Mouse (Mus musculus): Measurements from ENCODE around the gene Nup35. TPM values are rescaled to one million over a fixed set of nuclear protein-coding genes. Genes with fewer than 3 reads are reported as not detected.

Gene Nup35
- polyA plus RNA-seq, 1 experiment from 2014 or later: 55.9 TPM

DNA sequence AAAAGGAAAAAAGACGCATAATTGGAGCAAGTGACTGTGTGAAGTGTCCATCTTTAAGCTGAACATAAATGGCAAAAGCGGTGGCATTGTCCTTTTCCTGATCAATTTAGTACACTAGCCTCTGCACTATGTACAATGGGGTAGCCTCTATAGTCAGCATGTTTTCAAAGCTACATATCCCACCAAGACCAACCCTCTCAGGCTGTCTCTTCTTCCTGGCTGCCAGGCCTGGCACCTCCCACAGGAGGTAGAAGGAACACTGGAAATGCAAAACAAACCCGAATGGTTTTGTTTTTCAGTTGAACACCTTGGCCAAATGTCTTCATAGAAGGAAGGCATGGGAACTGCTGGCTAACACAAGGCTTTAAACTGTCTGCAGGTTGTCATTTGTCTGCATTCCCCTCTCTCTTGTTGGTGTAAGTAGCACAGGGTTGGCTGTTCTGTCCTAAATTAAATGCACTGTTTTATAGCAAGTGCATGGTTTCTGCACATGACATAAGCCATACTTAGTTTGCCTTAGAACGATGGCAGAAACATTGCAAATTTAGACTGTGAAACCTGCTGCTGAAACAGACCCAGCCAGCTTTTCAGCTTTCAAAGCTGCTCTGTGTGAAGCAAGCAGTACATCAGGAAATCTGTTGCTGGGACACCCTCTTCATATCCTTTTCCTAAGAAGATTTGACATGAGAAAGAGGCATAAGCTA is 22.7 kb upstream of the Nup35 start:
- H3K4me3 ChIP-seq (ENCODE audit: low read depth, low read length): no peak overlapping the region
- no peak overlapping the region for H3K27ac ChIP-seq (ENCODE audit: low read length)
- WGBS: 74% methylated on average over 4 of the region's 4 CpGs
- H3K4me2 ChIP-seq (ENCODE audit: low read length): no peak overlapping the region
- no peaks in the 10 kb centered on the region for H3K4me1 ChIP-seq (ENCODE audit: control insufficient read depth, insufficient read depth, low read length)
- H3K36me3 ChIP-seq (ENCODE audit: control insufficient read depth, insufficient read depth, low read length): no peaks in the 10 kb centered on the region
- no peak for ATAC-seq
- H3K9me3 ChIP-seq (replicated peaks; ENCODE audit: control insufficient read depth, low read length, poor library complexity, severe bottlenecking): no peaks in the 10 kb centered on the region
- no peaks in the 10 kb centered on the region for H3K27me3 ChIP-seq (ENCODE audit: control insufficient read depth, insufficient read depth, low read depth, low read length)
- no peak overlapping the region for H3K9ac ChIP-seq (ENCODE audit: low read depth, low read length)

DNA sequence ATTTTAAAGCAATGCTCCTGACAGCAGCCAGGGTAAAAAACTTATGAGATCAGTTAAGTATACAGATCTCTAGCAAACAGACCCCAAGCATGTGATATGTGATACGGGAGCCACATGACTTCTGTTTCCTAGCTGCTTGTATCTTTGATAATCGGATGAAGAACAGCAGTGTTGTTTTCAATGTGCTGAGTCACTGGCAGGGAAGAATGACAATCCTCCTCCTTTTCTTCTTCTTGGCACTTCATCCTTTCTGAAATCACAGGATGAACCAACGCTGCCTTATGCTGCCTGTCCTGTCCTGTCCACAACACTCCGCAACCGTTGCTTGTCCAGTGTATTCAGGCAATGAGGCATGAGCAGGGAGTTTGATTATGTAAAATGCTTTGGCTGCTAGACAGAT is 20.1 kb upstream of the Nup35 start:
- Histone ChIP-seq H3K36me3 (ENCODE audit: control insufficient read depth, insufficient read depth, low read length) (no peaks in the 10 kb centered on the region), H3K4me3 (ENCODE audit: low read depth, low read length) (no peak overlapping the region), H3K27me3 (ENCODE audit: control insufficient read depth, insufficient read depth, low read depth, low read length) (no peaks in the 10 kb centered on the region), H3K4me1 (ENCODE audit: control insufficient read depth, insufficient read depth, low read length) (no peaks in the 10 kb centered on the region), H3K9me3 (replicated peaks; ENCODE audit: control insufficient read depth, low read length, poor library complexity, severe bottlenecking) (no peaks in the 10 kb centered on the region), H3K27ac (ENCODE audit: low read length) (no peak overlapping the region), H3K9ac (ENCODE audit: low read depth, low read length) (no peak overlapping the region), H3K4me2 (ENCODE audit: low read length) (no peak overlapping the region)
- no peak for ATAC-seq
- WGBS: 79% methylated on average over 5 of the region's 5 CpGs

DNA sequence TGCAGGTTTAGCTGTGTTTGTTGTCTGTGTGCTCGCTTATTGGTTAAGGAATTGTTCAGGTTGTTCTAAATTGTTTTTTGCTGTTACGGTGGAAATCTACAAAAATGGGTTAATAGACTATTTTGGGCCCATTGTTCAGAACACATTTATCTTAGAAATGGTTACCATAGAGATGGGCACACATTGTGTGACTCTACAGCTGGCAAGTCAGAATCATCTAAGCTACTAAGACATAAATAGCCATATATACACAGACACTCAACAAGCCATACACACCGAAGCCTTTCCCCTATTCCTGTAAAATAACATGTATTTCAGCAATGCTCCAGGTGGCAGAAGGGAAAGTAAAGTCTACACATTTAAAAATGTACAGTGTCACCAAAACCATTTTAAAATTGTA is 17.2 kb upstream of the Nup35 start:
- Histone ChIP-seq H3K9ac (ENCODE audit: low read depth, low read length) (no peak overlapping the region), H3K27ac (ENCODE audit: low read length) (no peak overlapping the region), H3K4me3 (ENCODE audit: low read depth, low read length) (no peak overlapping the region), H3K4me2 (ENCODE audit: low read length) (no peak overlapping the region), H3K36me3 (ENCODE audit: control insufficient read depth, insufficient read depth, low read length) (no peaks in the 10 kb centered on the region), H3K27me3 (ENCODE audit: control insufficient read depth, insufficient read depth, low read depth, low read length) (no peaks in the 10 kb centered on the region), H3K4me1 (ENCODE audit: control insufficient read depth, insufficient read depth, low read length) (no peaks in the 10 kb centered on the region), H3K9me3 (replicated peaks; ENCODE audit: control insufficient read depth, low read length, poor library complexity, severe bottlenecking) (no peaks in the 10 kb centered on the region)
- no peak for ATAC-seq
- WGBS: 86% methylated on average over 3 of the region's 3 CpGs

DNA sequence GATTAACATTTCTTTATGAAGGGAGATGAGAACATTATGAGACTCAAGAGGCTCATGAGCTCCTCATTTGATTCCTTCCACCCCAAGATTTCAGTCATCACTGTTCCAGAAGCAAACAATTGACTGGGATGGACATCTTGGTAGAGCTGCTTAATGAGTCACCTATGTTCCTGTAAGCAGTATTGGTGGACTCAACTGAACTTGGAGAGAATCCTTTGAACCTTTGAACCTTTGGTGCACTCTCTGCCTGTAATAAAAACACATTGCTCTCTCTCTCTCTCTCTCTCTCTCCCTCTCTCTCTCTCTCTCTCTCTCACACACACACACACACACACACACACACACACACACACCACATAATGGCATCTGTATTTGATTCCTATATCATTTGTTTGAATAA is 16.4 kb upstream of the Nup35 start:
- Histone ChIP-seq H3K27ac (ENCODE audit: low read length) (no peak overlapping the region), H3K4me2 (ENCODE audit: low read length) (no peak overlapping the region), H3K9ac (ENCODE audit: low read depth, low read length) (no peak overlapping the region), H3K27me3 (ENCODE audit: control insufficient read depth, insufficient read depth, low read depth, low read length) (no peaks in the 10 kb centered on the region), H3K36me3 (ENCODE audit: control insufficient read depth, insufficient read depth, low read length) (no peaks in the 10 kb centered on the region), H3K4me3 (ENCODE audit: low read depth, low read length) (no peak overlapping the region), H3K4me1 (ENCODE audit: control insufficient read depth, insufficient read depth, low read length) (no peaks in the 10 kb centered on the region), H3K9me3 (replicated peaks; ENCODE audit: control insufficient read depth, low read length, poor library complexity, severe bottlenecking) (no peaks in the 10 kb centered on the region)
- no peak for ATAC-seq

DNA sequence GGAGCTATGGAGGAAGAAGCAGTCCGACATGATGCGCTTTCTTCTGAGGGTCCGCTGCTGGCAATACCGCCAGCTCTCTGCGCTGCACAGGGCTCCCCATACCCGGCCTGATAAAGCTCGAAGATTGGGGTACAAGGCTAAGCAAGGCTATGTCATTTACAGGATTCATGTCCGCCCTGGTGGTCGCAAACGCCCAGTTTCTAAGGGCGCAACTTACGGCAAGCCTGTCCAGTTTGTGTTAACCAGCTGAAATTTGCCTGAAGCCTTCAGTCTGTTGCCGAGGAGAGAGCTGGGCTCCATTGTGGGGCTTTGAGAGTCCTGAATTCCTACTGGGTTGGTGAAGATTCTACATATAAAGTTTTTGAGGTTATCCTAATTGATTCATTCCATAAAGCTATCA is 14.3 kb upstream of the Nup35 start:
- Histone ChIP-seq H3K27ac (ENCODE audit: low read length) (no peak overlapping the region), H3K4me3 (ENCODE audit: low read depth, low read length) (no peak overlapping the region), H3K4me2 (ENCODE audit: low read length) (no peak overlapping the region), H3K4me1 (ENCODE audit: control insufficient read depth, insufficient read depth, low read length) (no peaks in the 10 kb centered on the region), H3K9me3 (replicated peaks; ENCODE audit: control insufficient read depth, low read length, poor library complexity, severe bottlenecking) (no peaks in the 10 kb centered on the region), H3K27me3 (ENCODE audit: control insufficient read depth, insufficient read depth, low read depth, low read length) (no peaks in the 10 kb centered on the region), H3K36me3 (ENCODE audit: control insufficient read depth, insufficient read depth, low read length) (no peaks in the 10 kb centered on the region), H3K9ac (ENCODE audit: low read depth, low read length) (no peak overlapping the region)
- 93% methylated on average over 13 of the region's 13 CpGs for WGBS
- ATAC-seq: no peak

DNA sequence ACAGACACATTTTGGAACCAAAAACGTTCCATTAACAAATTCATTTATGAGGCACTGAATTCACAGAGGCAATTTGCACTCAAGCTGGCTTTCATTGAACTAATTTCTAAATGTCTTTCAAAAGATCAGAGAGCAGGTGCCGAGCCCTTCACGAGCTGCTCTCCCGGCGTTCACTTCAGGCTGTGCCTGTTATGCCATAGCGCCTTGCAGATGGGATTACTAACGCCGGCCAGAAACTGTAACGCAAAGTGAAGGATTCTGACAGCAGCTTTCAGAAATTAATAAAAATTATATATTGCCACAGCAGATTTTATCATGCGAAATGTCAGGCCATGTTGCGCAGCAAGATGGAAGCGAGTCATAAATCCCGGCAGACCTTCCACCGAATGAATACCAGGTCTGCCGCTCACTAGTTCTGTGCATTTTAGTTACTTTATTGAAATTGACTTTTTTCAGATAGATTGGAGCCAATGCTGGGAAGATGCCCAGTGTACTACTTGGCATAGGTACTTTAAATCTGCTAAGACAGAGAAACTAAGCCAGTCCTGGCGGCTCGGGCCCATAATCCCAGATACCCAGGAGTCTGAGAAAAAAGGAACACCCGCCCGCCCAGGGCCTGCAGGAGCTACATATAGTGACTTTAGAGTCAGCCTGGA is 13.1 kb upstream of the Nup35 start:
- no peaks in the 10 kb centered on the region for H3K27me3 ChIP-seq (ENCODE audit: control insufficient read depth, insufficient read depth, low read depth, low read length)
- 78% methylated on average over 19 of the region's 19 CpGs for WGBS
- no peak overlapping the region for H3K27ac ChIP-seq (ENCODE audit: low read length)
- no peak overlapping the region for H3K4me2 ChIP-seq (ENCODE audit: low read length)
- H3K4me1 ChIP-seq (ENCODE audit: control insufficient read depth, insufficient read depth, low read length): no peaks in the 10 kb centered on the region
- no peak for ATAC-seq
- no peaks in the 10 kb centered on the region for H3K9me3 ChIP-seq (replicated peaks; ENCODE audit: control insufficient read depth, low read length, poor library complexity, severe bottlenecking)
- no peaks in the 10 kb centered on the region for H3K36me3 ChIP-seq (ENCODE audit: control insufficient read depth, insufficient read depth, low read length)
- H3K4me3 ChIP-seq (ENCODE audit: low read depth, low read length): no peak overlapping the region
- no peak overlapping the region for H3K9ac ChIP-seq (ENCODE audit: low read depth, low read length)

DNA sequence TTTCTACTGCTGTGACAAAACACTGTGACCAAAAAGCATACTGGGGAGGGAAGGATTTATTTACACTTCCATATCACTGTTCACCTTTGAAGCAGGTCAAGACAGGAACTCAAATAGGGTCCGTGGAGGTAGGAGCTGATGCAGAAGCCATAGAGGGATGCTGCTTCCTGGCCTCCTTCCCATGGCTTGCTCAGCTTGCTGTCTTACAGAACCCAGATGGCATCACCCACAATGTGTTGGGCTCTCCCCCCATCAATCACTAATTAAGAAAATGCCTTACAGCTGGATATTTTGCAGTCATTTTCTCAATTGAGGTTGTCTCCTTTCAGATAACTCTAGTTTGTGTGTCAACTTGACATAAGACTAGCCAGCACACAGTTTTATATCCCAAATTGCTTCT is 4.8 kb upstream of the Nup35 start:
- Histone ChIP-seq H3K9me3 (replicated peaks; ENCODE audit: control insufficient read depth, low read length, poor library complexity, severe bottlenecking) (no peaks in the 10 kb centered on the region), H3K4me3 (ENCODE audit: low read depth, low read length) (no peak overlapping the region), H3K4me2 (ENCODE audit: low read length) (no peak overlapping the region)

DNA sequence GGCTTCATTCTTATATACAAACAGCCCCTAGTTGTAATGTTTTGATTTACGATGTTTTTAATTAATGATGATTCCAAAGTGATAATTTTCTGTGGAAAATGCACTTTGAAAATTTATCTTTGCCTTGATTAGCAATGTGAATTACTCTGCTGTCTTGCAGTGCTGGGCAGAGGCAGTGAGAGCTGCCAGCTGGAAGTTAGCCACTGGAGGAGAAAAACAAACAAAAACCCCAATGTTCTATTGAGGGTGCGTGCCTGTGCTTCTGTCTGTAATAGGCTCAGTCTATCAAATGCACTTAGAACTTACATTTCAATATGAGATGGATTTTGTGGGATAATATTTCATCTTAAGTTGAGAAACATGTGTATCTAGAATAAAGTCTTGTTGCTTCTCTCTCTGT is 4.2 kb upstream of the Nup35 start:
- H3K27ac ChIP-seq (ENCODE audit: low read length): no peak overlapping the region
- H3K4me3 ChIP-seq (ENCODE audit: low read depth, low read length): no peak overlapping the region
- no peak overlapping the region for H3K4me2 ChIP-seq (ENCODE audit: low read length)
- H3K36me3 ChIP-seq (ENCODE audit: control insufficient read depth, insufficient read depth, low read length): no peaks in the 10 kb centered on the region
- WGBS: 61% methylated on average over 2 of the region's 2 CpGs
- H3K4me1 ChIP-seq (ENCODE audit: control insufficient read depth, insufficient read depth, low read length): peaks cover 1% of the 10 kb centered on the region
- ATAC-seq: no peak
- no peak overlapping the region for H3K9ac ChIP-seq (ENCODE audit: low read depth, low read length)
- no peaks in the 10 kb centered on the region for H3K27me3 ChIP-seq (ENCODE audit: control insufficient read depth, insufficient read depth, low read depth, low read length)
- no peaks in the 10 kb centered on the region for H3K9me3 ChIP-seq (replicated peaks; ENCODE audit: control insufficient read depth, low read length, poor library complexity, severe bottlenecking)

More for the DNA sequence above, 4.8 kb upstream of the Nup35 start:
- no peaks in the 10 kb centered on the region for H3K4me1 ChIP-seq (ENCODE audit: control insufficient read depth, insufficient read depth, low read length)
- H3K9ac ChIP-seq (ENCODE audit: low read depth, low read length): no peak overlapping the region
- H3K36me3 ChIP-seq (ENCODE audit: control insufficient read depth, insufficient read depth, low read length): no peaks in the 10 kb centered on the region
- no peaks in the 10 kb centered on the region for H3K27me3 ChIP-seq (ENCODE audit: control insufficient read depth, insufficient read depth, low read depth, low read length)
- no peak overlapping the region for H3K27ac ChIP-seq (ENCODE audit: low read length)
- 90% methylated on average over 1 of the region's 1 CpGs for WGBS
- no peak for ATAC-seq

DNA sequence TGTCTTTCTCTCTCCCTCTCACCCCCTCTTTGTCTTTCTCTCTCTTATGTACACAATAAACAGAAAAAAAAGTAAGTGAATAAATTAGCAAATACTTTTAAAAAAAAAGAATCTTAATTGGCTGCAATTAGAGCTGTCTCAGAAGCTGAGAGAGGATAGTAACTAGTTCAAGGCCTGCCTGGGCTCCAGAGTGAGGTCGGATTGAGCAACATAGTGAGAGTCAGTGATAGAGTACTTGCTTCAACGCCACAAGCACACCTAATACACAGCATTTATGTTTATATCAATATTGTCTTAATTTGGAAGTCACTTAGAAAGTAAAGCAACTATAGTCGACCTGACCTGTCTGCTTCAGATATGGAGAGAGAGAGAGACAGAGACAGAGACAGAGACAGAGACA is 2.0 kb downstream of the Nup35 start:
- 89% methylated on average over 3 of the region's 3 CpGs for WGBS
- ATAC-seq: no peak
- peaks cover 7% of the 10 kb centered on the region for H3K36me3 ChIP-seq (ENCODE audit: control insufficient read depth, insufficient read depth, low read length)
- no peaks in the 10 kb centered on the region for H3K9me3 ChIP-seq (replicated peaks; ENCODE audit: control insufficient read depth, low read length, poor library complexity, severe bottlenecking)
- H3K27ac ChIP-seq (ENCODE audit: low read length): no peak overlapping the region
- H3K4me1 ChIP-seq (ENCODE audit: control insufficient read depth, insufficient read depth, low read length): peaks cover 13% of the 10 kb centered on the region
- no peak overlapping the region for H3K4me2 ChIP-seq (ENCODE audit: low read length)
- H3K27me3 ChIP-seq (ENCODE audit: control insufficient read depth, insufficient read depth, low read depth, low read length): no peaks in the 10 kb centered on the region
- H3K4me3 ChIP-seq (ENCODE audit: low read depth, low read length): no peak overlapping the region
- no peak overlapping the region for H3K9ac ChIP-seq (ENCODE audit: low read depth, low read length)
